Mouse (Mus musculus) left cerebral cortex, postnatal 36 days (tissue): Measurements from ENCODE around the gene Mgat3. TPM values are rescaled to one million over a fixed set of nuclear protein-coding genes. Genes with fewer than 3 reads are reported as not detected.

Experiments used
- DNase-seq, 2 experiments: peaks; one replicate each; pipeline ENCODE4 v3.0.0; 2021 to 2022; ENCODE audit warnings: low spot score in 2 of 2, mixed read lengths in 1 of 2
- intact Hi-C: fragments of 180-260 bp; cut with DNase I; formaldehyde crosslinking; loops from one replicate; pipeline ENCODE4 v1.15.1; 2025
- total RNA-seq, 2 experiments: library from RNA; stranded (reverse); gene quantifications; 2 replicates each; pipeline ENCODE4 v1.2.3; 2021

The Mgat3 gene
- total RNA-seq, 2 experiments from 2014 or later: 119 to 126 TPM

GRCm38 (mm10) chr15:80147090-80147489, 26.4 kb upstream of the Mgat3 start:
- intact Hi-C loops: no loop called here
- no peak for DNase-seq

DNA sequence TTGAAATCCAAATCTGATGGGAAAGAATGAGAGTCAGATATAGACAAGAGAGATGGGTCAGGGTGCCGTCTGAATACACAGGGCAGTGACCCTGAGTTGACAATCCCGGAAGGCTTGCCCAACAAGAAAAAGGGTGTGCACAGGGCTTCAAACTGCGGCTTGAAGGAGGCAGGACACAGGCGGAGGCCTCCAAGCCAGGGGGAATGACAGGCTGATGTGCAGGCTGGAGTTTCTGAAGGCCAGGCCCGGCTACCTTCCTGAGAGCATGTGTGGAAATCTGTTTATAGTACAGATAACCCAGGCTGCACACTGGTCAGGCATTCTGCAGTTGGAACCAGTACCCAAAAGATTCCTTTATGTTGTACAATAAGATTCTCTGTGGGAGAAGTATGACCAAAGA, 26.0 kb upstream of the Mgat3 start:
- intact Hi-C loops: no loop called here
- DNase-seq: no peak

- intact Hi-C loops: no loop called here
- no peak for DNase-seq
Measured at GRCm38 (mm10) chr15:80148565-80148964, 25.0 kb upstream of the Mgat3 start.

DNA sequence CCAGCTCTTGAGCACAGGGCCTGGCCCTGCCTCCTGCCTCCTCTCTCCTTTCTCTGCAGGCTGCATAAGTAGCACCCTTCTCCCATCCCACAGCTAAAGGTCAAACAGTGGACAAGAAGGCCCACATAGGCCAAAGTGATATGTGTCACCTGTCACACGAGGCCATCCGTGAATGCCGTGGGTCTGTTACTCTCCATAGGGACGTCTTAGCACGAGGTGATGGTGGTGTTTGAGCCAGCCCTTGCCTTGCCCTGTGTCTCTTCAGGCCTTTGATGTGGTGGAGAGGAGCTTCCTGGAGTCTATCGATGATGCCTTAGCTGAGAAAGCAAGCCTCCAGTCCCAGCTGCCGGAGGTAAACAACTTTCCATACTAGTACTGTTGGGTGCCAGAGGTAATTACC, 24.0 kb upstream of the Mgat3 start:
- no peak for DNase-seq
- intact Hi-C loops: no loop called here

GRCm38 (mm10) chr15:80152663-80153062, 20.9 kb upstream of the Mgat3 start:
- intact Hi-C loops: no loop called here
- DNase-seq: no peak

- intact Hi-C loops: no loop called here
Measured at GRCm38 (mm10) chr15:80153757-80154156, 19.8 kb upstream of the Mgat3 start.

GRCm38 (mm10) chr15:80155707-80156106, 17.8 kb upstream of the Mgat3 start:
- no peak for DNase-seq

More at GRCm38 (mm10) chr15:80153757-80154156, 19.8 kb upstream of the Mgat3 start:
- no peak for DNase-seq

DNA sequence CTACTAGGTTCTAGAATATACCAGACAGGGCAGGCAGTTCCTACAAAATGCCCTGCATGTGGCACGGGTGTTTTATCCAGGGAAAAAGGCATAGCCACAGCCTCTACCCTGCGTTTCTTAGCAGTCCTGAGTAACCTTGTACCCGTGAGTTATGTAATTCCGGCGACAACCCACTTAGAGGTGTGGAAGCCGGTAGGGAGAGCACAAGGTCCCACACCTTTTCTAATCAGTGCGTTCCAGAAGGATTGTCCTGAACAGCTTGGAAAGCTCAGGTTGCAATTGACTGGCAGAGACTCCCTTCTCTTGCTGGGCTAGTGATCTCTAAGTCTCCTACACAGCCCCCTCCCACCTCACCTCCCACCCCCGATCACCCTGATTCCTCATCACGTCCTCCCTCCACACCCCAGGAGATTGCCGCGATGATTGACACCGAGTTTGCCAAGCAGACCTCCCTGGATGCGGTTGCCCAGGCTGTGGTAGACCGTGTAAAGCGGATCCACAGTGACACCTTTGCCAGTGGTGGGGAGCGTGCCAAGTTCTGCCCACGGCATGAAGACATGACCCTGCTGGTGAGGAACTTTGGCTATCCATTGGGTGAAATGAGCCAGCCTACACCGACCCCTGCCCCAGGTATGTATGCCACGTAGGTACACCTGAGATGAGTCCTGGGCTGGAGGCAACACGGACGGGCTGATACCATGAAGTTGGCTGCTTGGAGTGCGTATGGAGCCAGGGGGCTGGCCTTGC, 16.2 kb upstream of the Mgat3 start:
- DNase-seq: no peak
- intact Hi-C loops: no loop called here

More at GRCm38 (mm10) chr15:80155707-80156106, 17.8 kb upstream of the Mgat3 start:
- intact Hi-C loops: no loop called here

GRCm38 (mm10) chr15:80158001-80158706, 15.4 kb upstream of the Mgat3 start:
- DNase-seq: no peak
- intact Hi-C loops: no loop called here

DNA sequence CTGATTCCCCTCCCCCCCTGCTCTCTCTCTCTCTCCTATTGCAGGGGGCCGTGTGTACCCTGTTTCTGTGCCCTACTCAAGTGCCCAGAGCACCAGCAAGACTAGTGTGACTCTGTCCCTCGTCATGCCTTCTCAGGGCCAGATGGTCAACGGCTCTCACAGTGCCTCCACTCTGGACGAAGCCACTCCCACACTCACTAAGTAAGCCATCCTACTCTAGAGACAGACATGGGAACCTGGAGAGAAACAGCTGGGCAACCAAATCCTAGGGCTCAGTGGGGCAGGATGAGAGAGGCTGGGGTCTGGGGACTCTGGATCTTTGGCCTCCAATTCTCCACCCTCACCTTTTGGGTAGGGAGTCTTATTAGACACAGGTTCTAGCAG, 14.8 kb upstream of the Mgat3 start:
- DNase-seq: no peak
- intact Hi-C loops: no loop called here

- no peak for DNase-seq
- intact Hi-C loops: no loop called here
Measured at GRCm38 (mm10) chr15:80159286-80159901, 14.1 kb upstream of the Mgat3 start.

DNA sequence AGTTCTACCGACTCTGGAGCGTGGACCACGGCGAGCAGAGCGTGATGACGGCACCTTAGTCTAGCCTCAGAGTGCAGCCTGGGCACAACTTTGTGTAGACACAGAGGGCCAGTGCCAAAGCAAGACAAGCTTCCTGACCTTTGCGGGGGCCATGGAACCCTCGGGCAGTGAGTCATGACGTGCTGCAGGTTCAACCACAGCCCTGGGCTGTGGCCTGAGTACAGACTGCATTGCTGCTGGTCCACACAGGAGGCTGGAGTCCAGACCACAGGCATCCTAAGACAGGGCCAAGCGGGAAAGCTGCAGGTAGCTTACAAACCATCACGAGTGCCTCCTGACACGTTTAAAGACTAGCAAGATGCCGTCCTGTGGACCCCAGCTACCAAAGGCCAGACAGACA, 13.3 kb upstream of the Mgat3 start:
- intact Hi-C loops: no loop called here
- DNase-seq: no peak

DNA sequence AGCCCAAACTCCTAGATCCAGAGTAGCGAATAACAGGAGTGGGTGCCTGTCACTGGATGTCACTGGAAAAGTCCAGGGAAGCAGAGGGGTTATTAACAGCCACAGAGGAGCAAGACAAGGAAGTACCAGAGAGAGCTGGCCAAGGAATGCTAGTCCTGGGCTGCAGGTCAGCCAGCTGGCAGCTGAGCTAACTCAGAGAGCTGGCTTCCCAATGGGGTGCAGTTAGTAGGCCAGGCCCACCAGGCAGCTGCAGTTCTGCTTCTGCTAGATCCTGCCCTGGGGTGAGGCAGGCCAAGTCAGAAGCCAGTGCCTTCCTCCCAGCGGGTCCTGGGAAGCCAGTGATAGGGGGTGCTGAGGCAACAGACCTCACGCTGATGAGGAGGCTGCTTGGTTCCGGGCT, 12.8 kb upstream of the Mgat3 start:
- intact Hi-C loops: no loop called here
- DNase-seq: no peak

DNA sequence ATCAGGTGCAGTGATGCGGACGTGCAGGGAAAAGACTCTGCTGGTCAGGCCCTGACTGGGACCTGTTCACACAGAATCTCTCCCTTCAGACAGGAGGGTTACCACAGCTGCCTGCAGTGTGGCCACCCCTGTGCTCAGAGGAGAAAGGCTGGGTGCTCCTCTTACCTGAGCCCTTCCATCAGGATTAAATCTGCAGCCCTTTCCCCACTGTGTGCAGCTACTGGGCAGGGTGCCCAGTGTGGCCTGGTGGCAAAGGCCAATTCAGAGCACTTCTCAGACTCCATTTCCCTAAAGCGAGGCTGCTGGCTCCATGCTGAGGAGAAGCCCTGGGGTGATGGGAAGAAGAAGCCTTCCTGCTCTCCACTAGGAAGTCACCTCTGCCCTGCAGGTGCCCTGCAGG, 12.3 kb upstream of the Mgat3 start:
- DNase-seq: no peak
- intact Hi-C loops: no loop called here

GRCm38 (mm10) chr15:80162401-80162964, 11.0 kb upstream of the Mgat3 start:
- no peak for DNase-seq
- intact Hi-C loops: no loop called here

DNA sequence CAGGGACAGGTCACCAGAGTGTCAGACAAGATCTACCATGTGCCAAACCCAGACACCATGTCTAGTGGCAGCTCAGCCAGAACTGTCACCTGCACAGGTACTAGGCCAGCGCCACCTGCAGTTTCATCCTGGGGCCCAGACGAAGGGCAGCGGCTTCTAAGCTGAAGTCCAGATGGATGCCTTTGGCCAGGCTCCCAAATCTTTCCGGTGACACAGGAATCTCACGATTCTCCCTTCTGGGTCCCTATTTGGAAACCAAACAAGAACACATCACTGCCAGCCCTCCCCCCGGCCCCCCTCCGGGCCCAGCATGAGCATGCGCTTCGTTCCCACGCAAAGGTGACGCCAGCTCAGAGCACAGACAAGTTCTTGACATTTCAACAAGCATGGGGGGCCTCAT, 10.2 kb upstream of the Mgat3 start:
- DNase-seq: peak; percentile 66 to 68
- intact Hi-C loops: no loop called here

DNA sequence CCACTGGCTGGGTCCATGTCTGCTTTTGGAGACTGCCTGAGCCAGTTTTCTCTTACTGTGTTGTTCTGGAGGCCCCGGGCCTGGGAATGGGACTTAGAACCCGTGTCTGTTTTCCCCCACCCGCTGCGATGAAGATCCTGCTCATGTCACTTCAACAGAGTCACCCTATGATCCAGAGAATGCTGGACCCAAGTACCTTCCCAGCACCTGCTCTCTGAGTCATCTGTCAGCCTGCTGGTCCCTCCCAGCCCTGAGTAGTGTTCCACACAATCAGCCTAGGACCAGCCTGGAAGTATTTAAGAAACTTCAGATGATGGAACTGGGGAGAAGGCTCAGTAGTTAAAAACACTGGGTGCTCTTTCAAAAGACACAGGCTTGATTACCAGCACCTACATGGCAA, 9.8 kb upstream of the Mgat3 start:
- intact Hi-C loops: no loop called here
- no peak for DNase-seq

DNA sequence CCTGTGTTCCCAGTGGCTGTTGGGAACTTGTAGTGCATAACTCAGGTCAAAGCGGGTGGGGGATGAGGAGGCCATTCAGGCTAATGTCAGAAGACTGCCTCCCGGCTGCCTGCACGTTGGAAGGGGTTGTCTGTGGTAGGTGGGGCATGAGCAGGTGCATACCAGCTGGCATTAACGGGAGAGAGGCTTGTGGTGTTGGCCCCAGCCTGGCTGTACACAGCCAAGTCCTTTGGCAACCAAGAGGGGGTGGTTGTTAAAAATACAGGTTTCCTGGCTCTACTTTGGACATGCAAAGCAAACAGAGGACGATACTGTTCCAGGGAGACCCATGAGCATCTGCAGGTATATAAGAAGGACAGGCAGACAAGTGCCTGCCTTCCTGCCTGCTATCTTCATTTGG, 8.1 kb upstream of the Mgat3 start:
- intact Hi-C loops: no loop called here
- peak in 1 of 2 experiments; percentile 35 for DNase-seq

DNA sequence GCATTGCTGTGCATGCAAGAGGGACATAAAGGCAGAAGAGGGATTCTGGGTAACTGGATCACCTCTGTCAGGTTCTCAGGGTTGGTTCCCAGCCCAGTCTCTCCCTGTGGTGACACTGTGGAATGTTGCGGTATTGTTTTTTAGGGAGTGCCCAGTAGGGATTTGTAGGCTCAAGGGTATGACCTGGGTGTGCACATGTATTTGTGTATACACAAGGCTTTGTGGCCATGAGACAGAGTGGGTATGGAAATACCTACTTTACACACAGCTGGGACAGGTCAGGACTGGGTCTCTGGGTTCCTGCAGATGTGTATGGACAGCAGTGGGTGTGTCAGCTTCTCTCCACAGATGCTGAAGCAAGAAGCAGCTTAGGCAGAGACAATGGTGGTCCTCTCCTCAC, 4.0 kb upstream of the Mgat3 start:
- DNase-seq: no peak
- intact Hi-C loops: no loop called here

DNA sequence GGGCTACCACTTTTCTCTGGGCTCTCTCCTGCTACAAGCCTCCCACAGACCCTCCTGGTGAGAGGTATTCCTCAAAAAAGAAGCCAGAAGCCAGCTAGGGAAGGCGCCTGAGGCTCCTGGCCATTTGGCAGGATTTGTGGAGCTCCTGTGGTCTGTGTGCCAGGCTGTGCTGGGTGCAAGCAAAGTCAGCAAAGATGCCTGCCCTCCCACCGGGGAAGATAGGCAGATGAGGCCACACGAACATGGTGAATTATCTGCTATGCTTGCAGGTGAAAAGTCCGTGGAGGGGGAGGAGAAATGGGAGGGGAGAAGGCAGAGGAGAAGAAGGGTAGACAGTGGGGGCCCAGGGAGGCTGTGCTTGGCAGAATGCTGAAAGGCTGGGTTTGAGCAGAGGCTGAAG, 3.2 kb upstream of the Mgat3 start:
- intact Hi-C loops: loop anchor here (5.0 kb wide), 2 partner anchors 33 to 57 kb away; no protein-coding TSS in a partner anchor
- DNase-seq: no peak
